Mouse (Mus musculus): ENCODE measurements at regions not wholly inside any gene's neighbourhood (a gene's known extent, or its start where the extent isn't known, plus 50 kb on each side); places are given as distances from the start of the nearest gene placed in this dataset.

DNA sequence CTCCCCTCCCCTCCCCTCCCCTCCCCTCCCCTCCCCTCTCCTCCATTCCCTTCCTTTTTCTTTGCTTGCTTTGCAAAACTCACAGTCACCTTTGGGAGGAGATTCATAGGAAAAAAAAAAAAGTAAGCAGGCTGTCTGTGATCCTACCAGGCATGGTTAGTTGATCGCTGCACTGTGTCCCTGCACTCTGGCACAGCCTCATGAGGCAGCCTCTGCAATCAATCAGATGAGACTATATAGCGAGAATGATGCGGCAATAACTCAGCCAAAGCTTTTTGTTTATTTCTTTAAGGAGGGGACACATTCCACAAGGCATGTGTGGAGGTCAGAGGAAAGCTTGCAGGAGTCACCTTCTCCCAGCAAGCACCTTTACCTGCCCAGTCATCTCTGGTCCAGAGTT is 80.7 kb upstream of the Gas1 start:
- 20% methylated on average over 3 of the region's 3 CpGs for WGBS

DNA sequence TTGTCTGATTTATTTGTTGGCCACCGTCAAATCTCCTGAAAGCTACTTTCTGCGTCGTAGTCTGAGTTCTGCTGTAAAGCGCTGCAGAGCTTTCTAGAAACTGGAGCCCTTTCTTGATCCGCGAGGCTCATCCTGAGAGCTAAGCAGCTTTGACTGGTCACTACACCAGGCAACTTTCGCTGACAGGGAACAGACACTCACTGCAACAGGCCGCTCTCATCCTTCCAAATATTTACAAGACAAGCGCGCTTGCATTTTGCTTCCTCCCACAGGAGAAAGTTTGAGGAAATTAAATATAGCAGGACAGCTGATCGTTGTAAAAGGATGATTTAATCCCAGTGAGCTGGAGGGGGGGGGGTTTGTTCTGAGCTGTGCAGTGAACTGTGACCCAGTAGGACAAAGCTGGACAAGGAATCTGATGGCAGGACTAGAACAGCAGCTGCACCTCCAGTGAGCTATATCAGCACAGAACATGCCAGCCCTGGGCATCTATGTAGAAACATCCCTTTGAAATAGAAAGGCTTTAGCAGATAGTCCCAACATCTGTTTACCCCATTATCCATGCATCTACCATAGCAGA is 85.4 kb upstream of the Gas1 start:
- H3K4me2 ChIP-seq (ENCODE audit: low read length): no peak overlapping the region
- H3K27ac ChIP-seq: peak overlapping the region; percentile 31; the same call in 1 of the 2 replicates
- WGBS: 26% methylated on average over 11 of the region's 11 CpGs
- ATAC-seq (replicated peaks; ENCODE audit: low FRiP score, low read depth): 0 out of 2 replicates have a peak, but pooled peaks have one; percentile 34
- no peaks in the 10 kb centered on the region for H3K36me3 ChIP-seq (ENCODE audit: insufficient read depth, low read length)
- no peaks in the 10 kb centered on the region for H3K27me3 ChIP-seq (ENCODE audit: insufficient read depth, low read length)
- H3K9ac ChIP-seq (ENCODE audit: low read depth, low read length): no peak overlapping the region
- DNase-seq (ENCODE audit: low spot score): peak; percentile 76
- no peak for TF ChIP-seq CTCF (IDR thresholded peaks at IDR 0.05; ENCODE audit: low read depth)
- H3K4me1 ChIP-seq (replicated peaks; ENCODE audit: insufficient read depth, low read length): peaks cover 3% of the 10 kb centered on the region; the same call in 1 of the 2 replicates
- no peaks in the 10 kb centered on the region for H3K9me3 ChIP-seq (replicated peaks; ENCODE audit: low read length)
- H3K4me3 ChIP-seq (replicated peaks; ENCODE audit: low read depth, low read length): no peak overlapping the region

More for the DNA sequence above, 80.7 kb upstream of the Gas1 start:
- no peak overlapping the region for H3K4me2 ChIP-seq (ENCODE audit: low read length)
- peak; percentile 58 for DNase-seq (ENCODE audit: low spot score)
- H3K9me3 ChIP-seq (replicated peaks; ENCODE audit: low read length): no peaks in the 10 kb centered on the region
- ATAC-seq (replicated peaks; ENCODE audit: low FRiP score, low read depth): no peak
- peaks cover 7% of the 10 kb centered on the region; the same call in 1 of the 2 replicates for H3K4me1 ChIP-seq (replicated peaks; ENCODE audit: insufficient read depth, low read length)
- no peak overlapping the region for H3K4me3 ChIP-seq (replicated peaks; ENCODE audit: low read depth, low read length)
- no peak overlapping the region for H3K9ac ChIP-seq (ENCODE audit: low read depth, low read length)
- no peaks in the 10 kb centered on the region for H3K27me3 ChIP-seq (ENCODE audit: insufficient read depth, low read length)
- H3K27ac ChIP-seq: no peak overlapping the region
- no peak for TF ChIP-seq CTCF (IDR thresholded peaks at IDR 0.05; ENCODE audit: low read depth)
- no peaks in the 10 kb centered on the region for H3K36me3 ChIP-seq (ENCODE audit: insufficient read depth, low read length)

DNA sequence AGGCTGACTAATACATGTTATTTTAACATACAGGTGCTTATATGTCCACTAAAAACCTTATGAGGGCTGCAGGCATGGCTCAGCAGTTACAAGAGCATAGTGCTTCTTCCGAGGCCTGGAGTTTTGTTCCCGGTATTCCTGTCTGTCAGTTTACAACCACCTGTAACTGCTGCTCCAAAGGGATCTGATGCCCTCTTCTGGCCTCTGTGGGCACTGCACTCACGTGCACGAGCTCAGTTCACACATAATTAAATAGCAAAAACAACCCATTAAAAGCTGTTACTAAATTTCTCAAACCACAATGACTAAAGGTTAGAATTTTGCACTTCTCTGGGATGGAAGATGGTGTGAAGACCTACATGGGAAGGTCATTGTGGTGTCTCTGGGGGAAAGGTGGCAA is 87.3 kb upstream of the Gas1 start:
- H3K9ac ChIP-seq (ENCODE audit: low read depth, low read length): no peak overlapping the region
- WGBS: 92% methylated on average over 4 of the region's 4 CpGs
- no peaks in the 10 kb centered on the region for H3K27me3 ChIP-seq (ENCODE audit: insufficient read depth, low read length)
- no peak overlapping the region for H3K4me3 ChIP-seq (replicated peaks; ENCODE audit: low read depth, low read length)
- H3K9me3 ChIP-seq (replicated peaks; ENCODE audit: low read length): no peaks in the 10 kb centered on the region
- no peak overlapping the region for H3K27ac ChIP-seq
- DNase-seq (ENCODE audit: low spot score) (no peak), ATAC-seq (replicated peaks; ENCODE audit: low FRiP score, low read depth) (no peak)
- H3K36me3 ChIP-seq (ENCODE audit: insufficient read depth, low read length): no peaks in the 10 kb centered on the region
- H3K4me2 ChIP-seq (ENCODE audit: low read length): no peak overlapping the region
- H3K4me1 ChIP-seq (replicated peaks; ENCODE audit: insufficient read depth, low read length): peaks cover 8% of the 10 kb centered on the region; the same call in 1 of the 2 replicates
- peak; percentile 26; the same call in 1 of the 2 replicates for TF ChIP-seq CTCF (IDR thresholded peaks at IDR 0.05; ENCODE audit: low read depth)

DNA sequence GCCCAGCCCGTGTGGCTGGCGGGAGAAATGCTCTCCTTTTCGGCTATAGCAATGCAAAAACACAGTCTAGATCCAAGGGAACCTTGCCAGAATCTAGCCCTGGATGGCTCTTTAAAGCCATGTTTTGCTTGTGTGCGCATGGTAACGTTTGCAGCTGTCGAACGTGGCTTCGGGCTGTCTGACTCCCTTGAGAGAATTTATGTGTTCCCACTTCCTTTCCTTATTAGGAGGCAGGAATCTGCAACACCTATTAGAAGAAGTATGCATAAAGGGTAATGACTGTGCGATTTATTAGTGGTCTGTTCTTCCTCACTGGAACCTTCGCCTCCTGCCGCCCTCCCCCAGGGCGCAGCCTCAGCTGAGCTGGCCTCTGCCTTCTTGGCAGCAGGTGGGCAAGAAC is 90.4 kb upstream of the Gas1 start:
- Histone ChIP-seq H3K27ac (0 out of 2 replicates have a peak overlapping the region, but pooled peaks have one; percentile 42), H3K9ac (ENCODE audit: low read depth, low read length) (no peak overlapping the region), H3K36me3 (ENCODE audit: insufficient read depth, low read length) (no peaks in the 10 kb centered on the region), H3K4me3 (replicated peaks; ENCODE audit: low read depth, low read length) (no peak overlapping the region), H3K9me3 (replicated peaks; ENCODE audit: low read length) (no peaks in the 10 kb centered on the region), H3K4me1 (replicated peaks; ENCODE audit: insufficient read depth, low read length) (peaks cover 15% of the 10 kb centered on the region; the same call in 1 of the 2 replicates), H3K4me2 (ENCODE audit: low read length) (peak overlapping the region; percentile 38), H3K27me3 (ENCODE audit: insufficient read depth, low read length) (no peaks in the 10 kb centered on the region)
- 4% methylated on average over 12 of the region's 12 CpGs for WGBS
- peak; percentile 65 for ATAC-seq (replicated peaks; ENCODE audit: low FRiP score, low read depth)
- no peak for TF ChIP-seq CTCF (IDR thresholded peaks at IDR 0.05; ENCODE audit: low read depth)
- peak; percentile 90 for DNase-seq (ENCODE audit: low spot score)

DNA sequence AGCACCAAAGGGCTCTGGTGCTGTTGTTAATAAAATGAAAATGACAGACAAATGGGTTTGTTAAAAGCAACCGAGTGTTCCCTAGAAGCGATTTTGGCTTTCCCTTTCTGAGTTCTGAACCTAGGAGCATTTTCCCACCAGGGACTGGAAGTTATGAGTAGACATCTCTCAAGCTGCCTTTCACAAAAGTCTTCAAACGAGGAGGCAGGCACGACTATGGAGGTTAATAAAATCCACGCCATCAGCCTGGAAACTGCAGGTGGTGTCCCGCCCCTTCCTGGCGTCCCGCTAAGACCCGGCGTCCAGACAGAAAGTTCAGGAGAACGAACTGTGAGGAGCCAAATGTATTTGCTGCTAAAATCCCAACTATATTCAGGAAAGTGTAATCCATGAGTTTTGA is 91.1 kb upstream of the Gas1 start:
- WGBS: 60% methylated on average over 11 of the region's 11 CpGs
- DNase-seq (ENCODE audit: low spot score): no peak
- Histone ChIP-seq H3K36me3 (ENCODE audit: insufficient read depth, low read length) (no peaks in the 10 kb centered on the region), H3K4me1 (replicated peaks; ENCODE audit: insufficient read depth, low read length) (peaks cover 15% of the 10 kb centered on the region; the same call in 1 of the 2 replicates), H3K4me3 (replicated peaks; ENCODE audit: low read depth, low read length) (no peak overlapping the region), H3K27ac (0 out of 2 replicates have a peak overlapping the region, but pooled peaks have one; percentile 36), H3K9ac (ENCODE audit: low read depth, low read length) (no peak overlapping the region), H3K9me3 (replicated peaks; ENCODE audit: low read length) (no peaks in the 10 kb centered on the region), H3K4me2 (ENCODE audit: low read length) (peak overlapping the region; percentile 38; the same call in 1 of the 2 replicates), H3K27me3 (ENCODE audit: insufficient read depth, low read length) (no peaks in the 10 kb centered on the region)
- no peak for TF ChIP-seq CTCF (IDR thresholded peaks at IDR 0.05; ENCODE audit: low read depth)
- no peak for ATAC-seq (replicated peaks; ENCODE audit: low FRiP score, low read depth)

DNA sequence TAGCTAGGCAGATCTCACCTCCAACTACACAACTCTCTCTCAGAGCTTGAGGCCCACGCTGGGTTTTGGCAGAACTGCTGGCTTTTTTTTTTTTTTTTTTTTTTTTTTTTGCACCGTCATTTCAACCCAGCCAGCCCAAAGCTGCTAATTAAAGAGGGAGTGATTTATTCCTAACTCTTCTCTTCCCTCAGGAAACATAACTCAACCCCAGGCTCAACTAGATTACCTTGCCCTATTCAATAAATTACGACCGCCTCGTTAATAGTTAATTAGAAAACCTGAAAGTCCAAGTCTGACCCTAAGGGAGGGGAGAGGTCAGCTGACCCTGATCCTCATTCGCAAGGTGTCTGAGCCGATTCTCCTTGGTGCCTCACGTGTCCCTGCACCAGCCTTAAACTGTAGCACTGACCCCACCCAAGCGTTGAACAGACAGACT is 92.3 kb upstream of the Gas1 start:
- Histone ChIP-seq H3K27ac (no peak overlapping the region), H3K4me3 (replicated peaks; ENCODE audit: low read depth, low read length) (no peak overlapping the region), H3K36me3 (ENCODE audit: insufficient read depth, low read length) (no peaks in the 10 kb centered on the region), H3K9ac (ENCODE audit: low read depth, low read length) (no peak overlapping the region), H3K4me1 (replicated peaks; ENCODE audit: insufficient read depth, low read length) (peaks cover 15% of the 10 kb centered on the region; the same call in 1 of the 2 replicates), H3K4me2 (ENCODE audit: low read length) (no peak overlapping the region), H3K9me3 (replicated peaks; ENCODE audit: low read length) (no peaks in the 10 kb centered on the region), H3K27me3 (ENCODE audit: insufficient read depth, low read length) (no peaks in the 10 kb centered on the region)
- 21% methylated on average over 9 of the region's 9 CpGs for WGBS
- DNase-seq (ENCODE audit: low spot score) (peak; percentile 80), ATAC-seq (replicated peaks; ENCODE audit: low FRiP score, low read depth) (peak; percentile 50)
- TF ChIP-seq CTCF (IDR thresholded peaks at IDR 0.05; ENCODE audit: low read depth): no peak

Measured in kidney, postnatal 0 days (tissue).